Mouse (Mus musculus): ENCODE measurements around the gene Srcap.

DNA sequence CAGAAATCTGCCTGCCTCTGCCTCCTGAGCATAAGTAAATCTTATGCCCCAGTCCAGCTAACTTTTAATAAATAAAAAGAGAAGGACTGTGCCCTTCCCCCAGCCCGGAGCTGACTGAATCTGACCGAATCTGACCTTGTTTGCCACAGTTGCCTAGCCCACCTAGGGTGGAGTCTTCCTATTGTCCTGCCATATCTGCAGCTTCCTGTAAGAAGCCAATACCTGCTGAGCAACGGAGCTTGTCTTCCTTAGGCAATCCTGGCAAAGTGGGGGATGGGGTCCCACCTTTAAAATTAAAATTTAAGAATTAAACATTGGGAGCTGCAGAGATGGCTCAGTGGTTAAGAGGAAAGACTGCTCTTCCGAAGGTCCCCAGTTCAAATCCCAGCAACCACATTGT lies 45.2 kb upstream of the Srcap start:
- no peak for TF ChIP-seq CTCF (IDR thresholded peaks at IDR 0.05; ENCODE audit: low read depth, low read length)
- TF ChIP-seq GATA1 (IDR thresholded peaks at IDR 0.05; ENCODE audit: borderline replicate concordance, low read length) = no peak
